Mouse (Mus musculus): ENCODE data around the gene Sft2d1. TPM values are rescaled to one million over a fixed set of nuclear protein-coding genes. Genes with fewer than 3 reads are reported as not detected.

Sft2d1 gene
- total RNA-seq, 1 experiment = 89.8 TPM

DNA sequence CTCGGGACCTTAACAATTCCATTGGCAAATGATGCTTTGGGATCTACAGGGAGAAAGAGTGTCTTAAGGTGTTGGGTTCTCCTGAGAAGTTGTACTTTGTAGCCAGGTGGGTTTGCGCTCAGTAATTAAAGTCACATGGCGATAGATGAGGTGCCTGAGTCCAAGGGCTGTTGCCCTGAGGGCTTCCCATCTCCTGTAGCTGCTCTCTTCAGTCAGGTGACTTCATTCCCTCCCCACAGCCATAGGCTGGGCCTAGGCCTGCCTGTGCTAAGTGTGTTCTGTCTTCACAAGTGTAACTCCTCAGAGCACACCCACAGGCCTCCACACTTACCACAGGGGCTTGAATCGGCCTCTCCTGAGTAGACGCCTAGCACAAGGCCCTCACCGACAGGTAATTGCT is 46.6 kb downstream of the Sft2d1 start:
- Histone ChIP-seq H3K36me3 (ENCODE audit: control insufficient read depth, insufficient read depth, low read length, poor library complexity, severe bottlenecking) (no peaks in the 10 kb centered on the region), H3K9ac (ENCODE audit: insufficient read depth, low read depth, low read length, poor library complexity, severe bottlenecking) (no peak overlapping the region), H3K9me3 (ENCODE audit: control insufficient read depth, insufficient read depth, low read depth, low read length) (no peaks in the 10 kb centered on the region), H3K4me3 (ENCODE audit: insufficient read depth in 1 of 2, low read depth in 1 of 2, low read length in 2 of 2, poor library complexity in 1 of 2, severe bottlenecking in 1 of 2) (no peak overlapping the region), H3K27ac (ENCODE audit: insufficient read depth, low read depth, low read length, poor library complexity, severe bottlenecking) (no peak overlapping the region), H3K4me1 (ENCODE audit: control insufficient read depth in 2 of 2, insufficient read depth in 2 of 2, low read length in 2 of 2, poor library complexity in 1 of 2) (peaks cover 0 to 3% of the 10 kb centered on the region in 2 experiments; a peak in 1 of 4 replicates)
- DNase-seq (ENCODE audit: low read depth, low spot score) = no peak
- in situ Hi-C loops (cut with MboI; ENCODE audit: low sequenced_read_pairs in 2 of 2, unreplicated experiment in 2 of 2) = no loop called here
- no peak for TF ChIP-seq ZC3H11A (IDR thresholded peaks at IDR 0.05; ENCODE audit: borderline replicate concordance, low read depth, low read length)
- no peak for TF ChIP-seq MAFK (IDR thresholded peaks at IDR 0.05; ENCODE audit: insufficient read depth, low read depth, low read length)
- TF ChIP-seq ZNF384 (IDR thresholded peaks at IDR 0.05; ENCODE audit: low read depth, low read length) = no peak
- TF ChIP-seq HCFC1 (IDR thresholded peaks at IDR 0.05; ENCODE audit: borderline replicate concordance, insufficient read depth, low read length) = no peak
- no peak for TF ChIP-seq CHD2 (IDR thresholded peaks at IDR 0.05; ENCODE audit: low read depth, low read length)

DNA sequence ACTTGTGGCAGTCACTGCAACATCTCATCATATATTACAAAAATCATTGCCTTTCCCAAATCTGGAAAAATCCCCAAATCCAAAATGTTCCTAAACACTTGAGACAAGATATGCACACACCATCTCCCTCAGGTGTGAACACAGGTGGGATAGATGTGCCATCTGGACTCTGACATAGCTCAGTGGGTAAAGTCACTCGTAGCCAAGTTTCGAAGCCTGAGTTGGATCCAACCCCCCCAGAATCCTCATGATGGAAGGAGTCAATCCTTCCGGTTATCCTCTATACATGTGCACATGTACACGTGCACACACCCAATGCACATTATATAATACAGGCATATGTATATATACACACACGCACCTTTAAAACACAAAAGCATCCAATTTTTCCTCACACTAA is 50.0 kb downstream of the Sft2d1 start:
- no peak for TF ChIP-seq CHD2 (IDR thresholded peaks at IDR 0.05; ENCODE audit: low read depth, low read length)
- no peaks in the 10 kb centered on the region for H3K9me3 ChIP-seq (ENCODE audit: control insufficient read depth, insufficient read depth, low read depth, low read length)
- H3K4me1 ChIP-seq (ENCODE audit: control insufficient read depth in 2 of 2, insufficient read depth in 2 of 2, low read length in 2 of 2, poor library complexity in 1 of 2) = peaks cover 0 to 3% of the 10 kb centered on the region in 2 experiments; a peak in 1 of 4 replicates
- no peaks in the 10 kb centered on the region for H3K36me3 ChIP-seq (ENCODE audit: control insufficient read depth, insufficient read depth, low read length, poor library complexity, severe bottlenecking)
- no peak overlapping the region for H3K9ac ChIP-seq (ENCODE audit: insufficient read depth, low read depth, low read length, poor library complexity, severe bottlenecking)
- no peak overlapping the region for H3K27ac ChIP-seq (ENCODE audit: insufficient read depth, low read depth, low read length, poor library complexity, severe bottlenecking)
- H3K4me3 ChIP-seq (ENCODE audit: insufficient read depth in 1 of 2, low read depth in 1 of 2, low read length in 2 of 2, poor library complexity in 1 of 2, severe bottlenecking in 1 of 2) = no peak overlapping the region
- in situ Hi-C loops (cut with MboI; ENCODE audit: low sequenced_read_pairs in 2 of 2, unreplicated experiment in 2 of 2) = no loop called here
- no peak for DNase-seq (ENCODE audit: low read depth, low spot score)

DNA sequence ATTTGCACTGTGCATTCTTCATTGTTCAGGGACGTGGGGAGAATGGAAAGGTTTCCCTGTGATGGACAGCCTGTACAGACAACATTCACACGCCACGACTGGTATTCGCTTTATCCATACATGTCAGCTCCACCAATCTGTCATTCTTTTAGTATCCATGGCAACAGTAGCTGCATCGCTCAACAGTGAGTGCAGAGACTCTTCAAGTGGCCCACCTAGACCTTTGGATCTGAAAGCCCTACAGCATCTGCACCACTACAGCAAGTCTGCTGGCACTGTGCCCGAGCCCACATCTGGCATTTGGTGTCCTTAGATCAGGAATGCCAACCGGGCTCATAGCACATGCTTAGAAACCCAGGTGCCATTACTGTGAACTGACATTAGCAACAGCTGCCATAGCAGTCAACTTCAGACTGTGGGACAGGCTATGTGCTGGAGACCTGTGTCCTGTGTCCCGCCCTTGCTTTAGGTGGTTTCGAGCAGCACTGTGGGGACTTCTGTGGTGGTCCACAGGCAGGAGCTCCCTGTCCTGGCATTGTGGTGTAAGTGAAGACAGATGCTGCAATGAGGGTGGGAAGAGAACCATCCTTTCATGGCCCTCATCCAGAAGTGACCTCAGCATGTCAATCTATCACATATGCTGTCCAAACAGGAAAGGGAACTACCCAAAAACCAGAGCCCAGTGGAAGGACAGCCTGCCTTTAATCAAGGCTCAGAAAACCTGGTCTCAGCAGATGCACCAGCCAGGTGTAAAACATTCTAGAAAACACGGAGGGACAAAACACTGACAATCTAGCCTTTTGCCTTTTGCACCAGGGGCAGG is 50.6 kb downstream of the Sft2d1 start:
- H3K9ac ChIP-seq (ENCODE audit: insufficient read depth, low read depth, low read length, poor library complexity, severe bottlenecking) = no peak overlapping the region
- no peaks in the 10 kb centered on the region for H3K36me3 ChIP-seq (ENCODE audit: control insufficient read depth, insufficient read depth, low read length, poor library complexity, severe bottlenecking)
- H3K9me3 ChIP-seq (ENCODE audit: control insufficient read depth, insufficient read depth, low read depth, low read length) = no peaks in the 10 kb centered on the region
- H3K4me1 ChIP-seq (ENCODE audit: control insufficient read depth in 2 of 2, insufficient read depth in 2 of 2, low read length in 2 of 2, poor library complexity in 1 of 2) = peaks cover 0 to 3% of the 10 kb centered on the region in 2 experiments; a peak in 1 of 4 replicates
- in situ Hi-C loops (cut with MboI; ENCODE audit: low sequenced_read_pairs in 2 of 2, unreplicated experiment in 2 of 2) = no loop called here
- TF ChIP-seq HCFC1 (IDR thresholded peaks at IDR 0.05; ENCODE audit: borderline replicate concordance, insufficient read depth, low read length) (no peak), ZC3H11A (IDR thresholded peaks at IDR 0.05; ENCODE audit: borderline replicate concordance, low read depth, low read length) (no peak), CHD2 (IDR thresholded peaks at IDR 0.05; ENCODE audit: low read depth, low read length) (no peak), MAFK (IDR thresholded peaks at IDR 0.05; ENCODE audit: insufficient read depth, low read depth, low read length) (no peak), ZNF384 (IDR thresholded peaks at IDR 0.05; ENCODE audit: low read depth, low read length) (no peak)
- H3K4me3 ChIP-seq (ENCODE audit: insufficient read depth in 1 of 2, low read depth in 1 of 2, low read length in 2 of 2, poor library complexity in 1 of 2, severe bottlenecking in 1 of 2) = no peak overlapping the region
- DNase-seq (ENCODE audit: low read depth, low spot score) = no peak
- H3K27ac ChIP-seq (ENCODE audit: insufficient read depth, low read depth, low read length, poor library complexity, severe bottlenecking) = no peak overlapping the region

- Histone ChIP-seq H3K9me3 (ENCODE audit: control insufficient read depth, insufficient read depth, low read depth, low read length) (no peaks in the 10 kb centered on the region), H3K4me1 (ENCODE audit: control insufficient read depth in 2 of 2, insufficient read depth in 2 of 2, low read length in 2 of 2, poor library complexity in 1 of 2) (peaks cover 6 to 26% of the 10 kb centered on the region in 2 experiments), H3K36me3 (ENCODE audit: control insufficient read depth, insufficient read depth, low read length, poor library complexity, severe bottlenecking) (no peaks in the 10 kb centered on the region), H3K9ac (ENCODE audit: insufficient read depth, low read depth, low read length, poor library complexity, severe bottlenecking) (no peak overlapping the region), H3K4me3 (ENCODE audit: insufficient read depth in 1 of 2, low read depth in 1 of 2, low read length in 2 of 2, poor library complexity in 1 of 2, severe bottlenecking in 1 of 2) (no peak overlapping the region), H3K27ac (ENCODE audit: insufficient read depth, low read depth, low read length, poor library complexity, severe bottlenecking) (0 out of 2 replicates have a peak overlapping the region, but pooled peaks have one; percentile 13)
- no peak for DNase-seq (ENCODE audit: low read depth, low spot score)
- in situ Hi-C loops (cut with MboI; ENCODE audit: low sequenced_read_pairs in 2 of 2, unreplicated experiment in 2 of 2) = no loop called here
- TF ChIP-seq MAFK (IDR thresholded peaks at IDR 0.05; ENCODE audit: insufficient read depth, low read depth, low read length) (peak; percentile 4; the same call in 1 of the 2 replicates), HCFC1 (IDR thresholded peaks at IDR 0.05; ENCODE audit: borderline replicate concordance, insufficient read depth, low read length) (no peak)
These were observed 56.9 kb downstream of the Sft2d1 start for GRCm38 (mm10) chr17:8367514-8368480.
